Mouse (Mus musculus) mature B cell (primary cell): Measurements from ENCODE around the gene Zfr2.

ENCODE experiments used
- in situ Hi-C: fragments of 300-500 bp; cut with MboI; formaldehyde crosslinking; loops from 2 replicates; pipeline ENCODE4 v1.14.3; 2019

The Zfr2 gene

GRCm38 (mm10) chr10:81247804-81248203 is 14.8 kb downstream of the Zfr2 start:
- in situ Hi-C loops: no loop called here

DNA sequence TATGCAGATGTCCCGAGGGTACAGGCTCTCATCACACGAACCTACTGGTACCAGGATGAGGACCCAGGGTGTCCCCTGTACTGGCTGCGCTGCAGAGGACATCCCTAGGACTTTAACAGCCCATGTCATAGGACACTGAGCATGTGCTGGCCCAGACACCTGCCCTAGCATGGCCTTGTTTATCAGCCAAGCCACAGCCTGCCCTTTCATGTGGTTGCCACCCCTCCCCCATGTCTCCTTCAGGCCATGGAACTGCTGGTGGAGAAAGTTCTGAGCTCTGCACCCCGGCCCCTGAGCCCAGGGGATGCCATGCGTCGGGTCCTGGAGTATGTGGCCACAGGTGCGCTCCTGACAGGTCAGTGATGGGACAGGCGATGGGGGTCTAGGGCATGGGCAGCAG is 16.5 kb downstream of the Zfr2 start:
- in situ Hi-C loops: no loop called here

- in situ Hi-C loops: no loop called here
Measured at GRCm38 (mm10) chr10:81252424-81253419, 19.8 kb downstream of the Zfr2 start, which contains the start of gene Matk. TSS of gene Matk (plus strand) at chr10:81252935.

GRCm38 (mm10) chr10:81254886-81255285 is 21.9 kb downstream of the Zfr2 start:
- in situ Hi-C loops: no loop called here

- in situ Hi-C loops: no loop called here
Measured at GRCm38 (mm10) chr10:81257158-81258039, 24.4 kb downstream of the Zfr2 start.

- in situ Hi-C loops: no loop called here
Measured at GRCm38 (mm10) chr10:81259225-81259884, 26.4 kb downstream of the Zfr2 start.

DNA sequence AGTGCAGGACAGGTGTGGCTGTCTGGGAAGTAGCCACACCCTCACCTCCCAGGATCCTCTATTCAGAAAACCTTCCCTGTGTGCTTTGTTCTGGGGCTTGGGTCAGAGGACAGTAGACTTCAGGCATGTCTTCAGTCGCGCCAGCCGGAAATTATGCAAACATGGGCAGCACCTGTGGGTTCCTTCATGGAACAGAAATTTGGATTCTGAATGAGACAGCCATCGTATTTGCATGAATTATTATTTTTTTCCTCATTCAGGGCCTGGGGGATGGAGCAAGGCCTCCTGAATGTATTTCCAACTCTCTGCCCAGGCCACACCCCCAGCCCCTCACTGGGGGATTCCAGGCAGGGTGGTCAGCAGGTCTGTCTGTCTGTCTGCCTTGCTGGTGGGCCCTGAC is 28.1 kb downstream of the Zfr2 start:
- in situ Hi-C loops: no loop called here

DNA sequence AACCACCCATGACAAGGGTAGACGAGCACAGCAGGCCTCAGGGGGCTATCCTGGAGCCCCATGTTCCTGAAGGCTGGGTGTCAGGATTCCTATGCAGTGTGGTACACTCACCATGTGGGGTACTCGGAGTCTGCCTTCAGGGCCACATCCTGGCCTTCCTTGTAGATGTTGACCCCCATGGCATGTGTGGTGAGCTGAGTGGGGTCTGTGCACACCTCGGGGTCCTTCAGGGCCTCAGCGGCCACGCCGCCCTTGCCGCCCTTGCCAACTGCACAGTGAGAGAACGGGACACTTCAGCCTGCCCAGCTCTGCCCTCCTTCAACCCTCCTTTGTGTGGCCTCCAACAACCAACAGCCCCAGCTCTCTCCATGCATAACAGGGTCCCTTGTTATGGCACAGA is 32.6 kb downstream of the Zfr2 start:
- in situ Hi-C loops: no loop called here

GRCm38 (mm10) chr10:81266211-81267105 is 33.5 kb downstream of the Zfr2 start, which contains the start of the genes Mrpl54 and Apba3:
TSS of gene Mrpl54 (minus strand) at chr10:81266934.
TSS of gene Apba3 (plus strand) at chr10:81266960.
- in situ Hi-C loops: no loop called here

GRCm38 (mm10) chr10:81268056-81268455 is 35.1 kb downstream of the Zfr2 start:
- in situ Hi-C loops: no loop called here

DNA sequence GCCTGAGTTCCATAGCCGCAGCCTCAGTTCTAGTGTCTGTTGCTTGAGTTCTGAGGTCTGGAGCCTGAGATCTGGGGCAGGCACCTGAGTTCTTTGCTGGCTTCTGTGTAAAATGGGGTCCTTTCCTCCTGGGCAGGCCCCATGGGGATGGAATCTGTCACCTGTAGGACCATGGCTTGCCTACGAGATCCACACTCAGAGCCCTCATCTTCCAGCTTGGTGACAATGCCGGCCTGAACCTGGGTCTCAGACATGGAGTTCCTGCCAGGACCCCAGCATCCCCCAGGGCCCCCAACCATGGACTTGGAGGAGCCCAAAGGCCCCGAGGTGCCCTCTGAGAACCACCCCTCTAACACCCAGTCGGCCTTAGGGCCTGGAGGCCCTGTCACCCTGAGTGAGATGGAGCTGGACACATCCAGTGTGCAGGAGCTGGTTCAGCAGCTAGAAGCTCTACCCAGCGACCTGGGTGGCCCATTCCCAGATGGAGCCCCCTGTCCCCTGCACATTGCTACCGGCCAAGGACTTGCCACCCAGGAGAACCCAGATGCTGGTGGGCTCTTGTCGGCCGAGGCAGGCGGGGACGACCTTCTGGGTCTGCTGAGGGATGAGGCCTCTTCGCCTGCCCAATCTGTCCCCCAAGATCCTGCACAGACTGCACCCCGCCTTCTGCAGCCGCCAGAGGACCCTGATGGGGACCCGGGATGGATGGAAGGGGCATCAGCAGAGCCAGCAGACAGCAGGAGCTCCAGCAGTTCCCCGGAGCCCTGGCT is 35.9 kb downstream of the Zfr2 start:
- in situ Hi-C loops: no loop called here

- in situ Hi-C loops: no loop called here
Measured at GRCm38 (mm10) chr10:81272356-81272755, 39.4 kb downstream of the Zfr2 start.

DNA sequence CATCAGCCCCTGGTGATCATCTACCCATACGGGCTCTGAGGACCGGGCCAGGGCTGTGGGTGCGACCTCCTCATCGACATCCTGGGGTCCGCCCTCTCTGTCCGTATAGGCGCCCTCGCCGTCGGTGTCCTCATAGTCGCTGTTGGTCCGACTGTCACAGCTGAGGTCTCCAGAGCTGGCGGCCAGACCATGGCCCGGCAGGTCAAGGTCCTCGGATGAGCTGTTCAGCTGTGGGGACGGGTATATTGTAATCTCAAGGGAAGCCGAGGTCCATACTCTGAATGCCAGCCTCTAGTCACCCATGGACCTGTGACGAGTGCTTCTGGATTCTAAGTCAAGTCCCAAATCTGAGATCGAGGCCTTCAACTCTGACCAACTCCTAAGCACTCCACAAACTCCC is 40.9 kb downstream of the Zfr2 start:
- in situ Hi-C loops: no loop called here

DNA sequence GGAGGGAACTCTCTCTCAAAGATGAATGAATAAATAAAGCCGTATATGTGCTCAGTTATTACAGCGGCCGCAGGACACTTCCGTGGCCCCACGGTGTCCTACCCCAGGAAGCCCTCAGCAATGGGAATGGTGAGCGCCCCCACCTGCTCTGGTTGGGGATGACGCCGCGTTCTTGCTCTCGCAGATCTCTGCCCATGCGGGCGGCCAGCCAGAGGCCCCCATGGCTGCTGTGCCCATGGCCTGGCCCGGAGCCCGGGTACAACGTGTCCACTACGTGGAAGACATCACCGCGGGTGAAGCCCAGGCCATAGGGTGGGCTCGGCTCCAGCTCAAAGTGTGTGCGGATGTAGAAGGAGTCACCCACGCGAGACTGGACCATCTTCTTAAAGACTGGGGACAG is 44.7 kb downstream of the Zfr2 start:
- in situ Hi-C loops: no loop called here

DNA sequence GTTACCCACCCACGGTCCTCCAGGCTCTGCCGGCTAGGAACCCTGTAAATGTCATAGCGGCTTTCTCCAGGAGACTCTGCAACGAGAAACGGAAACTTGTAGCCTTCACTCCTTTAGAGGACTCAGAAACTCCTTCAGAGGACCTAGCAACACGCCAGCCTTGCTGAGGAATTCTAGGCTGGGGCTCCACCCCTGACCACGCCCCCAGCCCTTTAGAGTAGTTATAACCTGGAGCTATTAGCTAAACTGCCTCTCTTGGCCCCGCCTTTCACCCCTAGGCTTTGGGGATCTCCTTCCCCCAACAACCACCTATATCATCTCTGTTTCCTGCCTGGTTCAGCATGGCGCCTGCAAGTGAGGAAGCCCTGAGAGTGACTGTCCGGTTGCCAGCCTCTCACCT is 46.5 kb downstream of the Zfr2 start:
- in situ Hi-C loops: no loop called here

GRCm38 (mm10) chr10:81284189-81284588 is 51.2 kb downstream of the Zfr2 start:
- in situ Hi-C loops: no loop called here

GRCm38 (mm10) chr10:81284719-81285118 is 51.8 kb downstream of the Zfr2 start:
- in situ Hi-C loops: no loop called here

GRCm38 (mm10) chr10:81285694-81286450 is 52.9 kb downstream of the Zfr2 start:
- in situ Hi-C loops: no loop called here

GRCm38 (mm10) chr10:81286586-81286985 is 53.6 kb downstream of the Zfr2 start:
- in situ Hi-C loops: no loop called here
